Comparison of ENCODE assay signal across 9 mouse cellular contexts in the genomic region with DNA sequence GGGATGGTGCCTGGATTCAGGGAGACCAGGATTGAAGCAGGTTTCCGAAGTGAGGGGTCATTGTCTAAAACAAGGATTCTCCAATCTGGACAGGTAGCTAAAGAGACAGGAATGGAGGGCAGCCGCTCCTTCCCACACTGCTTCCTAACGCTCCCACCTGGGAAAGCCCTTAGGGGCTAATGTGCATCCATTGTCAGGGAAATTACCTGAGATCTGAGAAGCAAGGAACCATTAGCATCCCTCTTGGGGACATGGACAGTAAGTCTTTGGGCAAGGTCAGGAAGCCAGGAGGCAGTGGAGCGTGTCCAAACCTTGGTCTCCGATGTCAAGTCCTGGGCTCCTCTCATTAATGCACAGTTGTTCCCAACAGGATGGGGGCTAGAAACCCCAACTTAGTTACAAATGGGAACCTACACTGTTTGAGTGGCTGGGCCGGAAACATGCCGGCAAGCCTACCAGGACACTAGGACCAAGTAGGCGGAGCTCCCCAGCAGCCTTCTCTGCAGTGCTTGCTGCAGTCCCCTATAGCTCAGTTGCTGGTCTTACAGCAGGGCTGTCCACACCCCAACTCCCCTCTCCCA. TPM values are rescaled to one million over a fixed set of nuclear protein-coding genes. Genes with fewer than 3 reads are reported as not detected.
DNase-seq lines count a peak whose midpoint lies in the region; ATAC-seq and TF ChIP-seq lines count a peak whose summit lies in the region.
"Had no signal": no experiment of that assay in that cellular context is flagged by ENCODE, and none has a peak within 500 bp of the region (broad histone marks: within the 10 kb centered on the region; RNA-seq: fewer than 3 reads in every experiment).

No protein-coding gene starts in this region.

- peak overlapping the region; percentile 60 for H3K4me3 ChIP-seq in heart, embryonic 12.5 days
- peak overlapping the region; percentile 32 for H3K4me3 ChIP-seq in cortical plate, adult 2 months (ENCODE audit: insufficient read depth, low read length)
- peak overlapping the region; percentile 28 for H3K4me3 ChIP-seq in intestine, embryonic 14.5 days (ENCODE audit: low read depth, low read length)
- H3K4me3 ChIP-seq in midbrain, embryonic 12.5 days = peak overlapping the region; percentile 60
- no peak overlapping the region for H3K4me3 ChIP-seq in lung, adult 2 months (replicated peaks; ENCODE audit: extremely low read depth, low read depth, low read length)

- ATAC-seq in heart, embryonic 12.5 days (ENCODE audit: insufficient number of reproducible peaks, low FRiP score) = no peak
- ATAC-seq in intestine, embryonic 14.5 days (replicated peaks; ENCODE audit: low FRiP score, low TSS enrichment, low read depth) = no peak
- no peak for ATAC-seq in midbrain, embryonic 12.5 days (ENCODE audit: low FRiP score, low read depth)

- WGBS in heart, embryonic 12.5 days = 9% methylated on average over 8 of the region's 8 CpGs
- WGBS in intestine, embryonic 14.5 days = 17% methylated on average over 8 of the region's 8 CpGs
- 8% methylated on average over 8 of the region's 8 CpGs for WGBS in midbrain, embryonic 12.5 days
- WGBS in lung, adult 2 months = 32% methylated on average over 8 of the region's 8 CpGs

- peaks cover 16% of the 10 kb centered on the region for H3K36me3 ChIP-seq in heart, embryonic 12.5 days
- peaks cover 24% of the 10 kb centered on the region for H3K36me3 ChIP-seq in intestine, embryonic 14.5 days (ENCODE audit: control insufficient read depth, insufficient read depth, low read length)
- peaks cover 24% of the 10 kb centered on the region for H3K36me3 ChIP-seq in midbrain, embryonic 12.5 days

- H3K4me1 ChIP-seq in heart, embryonic 12.5 days (replicated peaks) = peaks cover 43% of the 10 kb centered on the region
- no peaks in the 10 kb centered on the region for H3K4me1 ChIP-seq in cortical plate, adult 2 months (ENCODE audit: control insufficient read depth, insufficient read depth, low read length)
- H3K4me1 ChIP-seq in intestine, embryonic 14.5 days (replicated peaks; ENCODE audit: control insufficient read depth, insufficient read depth, low read length) = peaks cover 20% of the 10 kb centered on the region
- H3K4me1 ChIP-seq in midbrain, embryonic 12.5 days = peaks cover 31% of the 10 kb centered on the region
- peaks cover 18% of the 10 kb centered on the region for H3K4me1 ChIP-seq in lung, adult 2 months (ENCODE audit: control insufficient read depth, insufficient read depth, low read length)

- H3K4me2 ChIP-seq in heart, embryonic 12.5 days = peak overlapping the region; percentile 98
- peak overlapping the region; percentile 100 for H3K4me2 ChIP-seq in intestine, embryonic 14.5 days (ENCODE audit: low read length)
- peak overlapping the region; percentile 97 for H3K4me2 ChIP-seq in midbrain, embryonic 12.5 days (replicated peaks)

- no peaks in the 10 kb centered on the region for H3K9me3 ChIP-seq in heart, embryonic 12.5 days (replicated peaks)
- H3K9me3 ChIP-seq in intestine, embryonic 14.5 days (ENCODE audit: control insufficient read depth, low read length) = no peaks in the 10 kb centered on the region
- no peaks in the 10 kb centered on the region for H3K9me3 ChIP-seq in midbrain, embryonic 12.5 days

- peak overlapping the region; percentile 5 for H3K9ac ChIP-seq in heart, embryonic 12.5 days
- peak overlapping the region; percentile 14; the same call in 1 of the 2 replicates for H3K9ac ChIP-seq in intestine, embryonic 14.5 days (ENCODE audit: low read length)
- peak overlapping the region; percentile 51 for H3K9ac ChIP-seq in midbrain, embryonic 12.5 days (replicated peaks)

- no peak for TF ChIP-seq CTCF in cortical plate, adult 2 months (IDR thresholded peaks at IDR 0.05; ENCODE audit: extremely low read depth, insufficient read depth, low read length)
- TF ChIP-seq CTCF in lung, adult 2 months (IDR thresholded peaks at IDR 0.05; ENCODE audit: insufficient read depth, low read length) = no peak

- H3K27ac ChIP-seq in heart, embryonic 12.5 days (ENCODE audit: poor library complexity, severe bottlenecking) = no peak overlapping the region
- H3K27ac ChIP-seq in cortical plate, adult 2 months (ENCODE audit: insufficient read depth, low read length) = no peak overlapping the region
- no peak overlapping the region for H3K27ac ChIP-seq in intestine, embryonic 14.5 days (ENCODE audit: low read depth)
- no peak overlapping the region for H3K27ac ChIP-seq in midbrain, embryonic 12.5 days (replicated peaks)

- no peak for TF ChIP-seq POLR2A in cortical plate, adult 2 months (IDR thresholded peaks at IDR 0.05; ENCODE audit: extremely low read depth, insufficient read depth, low read length)
- no peak for TF ChIP-seq POLR2A in lung, adult 2 months (IDR thresholded peaks at IDR 0.05; ENCODE audit: borderline replicate concordance, extremely low read depth, low read depth, low read length)

- DNase-seq in heart, adult 9 months (ENCODE audit: low spot score in 2 of 2) = no peak
- DNase-seq in intestine, embryonic 14.5 days (ENCODE audit: low spot score) = no peak
- DNase-seq in thymus, postnatal 4 days = no peak
- no peak for DNase-seq in natural killer cell, adult 2 months (ENCODE audit: low spot score in 2 of 2)
- DNase-seq in lung, adult 2 months = no peak
- DNase-seq: layer of hippocampus, adult 9-11 months had no signal

- peaks cover 39% of the 10 kb centered on the region for H3K27me3 ChIP-seq in heart, embryonic 12.5 days (replicated peaks)
- H3K27me3 ChIP-seq in intestine, embryonic 14.5 days (replicated peaks; ENCODE audit: control insufficient read depth, insufficient read depth, low read length) = peaks cover 46% of the 10 kb centered on the region
- H3K27me3 ChIP-seq in midbrain, embryonic 12.5 days = peaks cover 66% of the 10 kb centered on the region

RNA-seq across cellular contexts. Expression of gene Has3, which starts 2.5 kb away (rescaled TPM):
- polyA plus RNA-seq in heart, embryonic 12.5 days (2016; fragmentation: Nextera tagmentation; extraction: Ambion mirVana) = 0.11 and 0.14 TPM in 2 replicates
- polyA plus RNA-seq in cortical plate, adult 2 months (2012; rRNA removed) = 0.92 and 0.98 TPM in 2 replicates
- polyA plus RNA-seq in intestine, embryonic 14.5 days (2014; fragmentation: Nextera tagmentation; extraction: Ambion mirVana) = 0.14 and 0.19 TPM in 2 replicates
- 0.34 and 0.38 TPM in 2 replicates for polyA plus RNA-seq in midbrain, embryonic 12.5 days (2016; fragmentation: Nextera tagmentation; extraction: Ambion mirVana)
- 0.48 and 0.89 TPM in 2 replicates for polyA plus RNA-seq in lung, adult 2 months (2012; rRNA removed)

RNA-seq across cellular contexts. Expression of gene Utp4, which starts 20.9 kb away (rescaled TPM):
- polyA plus RNA-seq in heart, embryonic 12.5 days (2016; fragmentation: Nextera tagmentation; extraction: Ambion mirVana) = 46.6 and 47.0 TPM in 2 replicates
- polyA plus RNA-seq in cortical plate, adult 2 months (2012; rRNA removed) = 30.6 and 31.1 TPM in 2 replicates
- 79.6 and 85.4 TPM in 2 replicates for polyA plus RNA-seq in intestine, embryonic 14.5 days (2014; fragmentation: Nextera tagmentation; extraction: Ambion mirVana)
- polyA plus RNA-seq in midbrain, embryonic 12.5 days (2016; fragmentation: Nextera tagmentation; extraction: Ambion mirVana) = 49.7 and 54.2 TPM in 2 replicates
- polyA plus RNA-seq in lung, adult 2 months (2012; rRNA removed) = 12.3 and 14.5 TPM in 2 replicates
